Mouse (Mus musculus) erythroblast, embryonic 14.5 days (primary cell): Measurements from ENCODE around the gene Tlk2. TPM values are rescaled to one million over a fixed set of nuclear protein-coding genes. Genes with fewer than 3 reads are reported as not detected.
"Not testable (repeated sequence)": the region's sequence is repeated elsewhere in the genome, so short reads cannot be mapped to it uniquely, and the experiment has no call there.

Experiments
- H3K27me3 ChIP-seq: 2 replicates; pipeline ENCODE4 v1.6.1; 2012; ENCODE audit warnings: inconsistent platforms; ENCODE audit not compliant: control insufficient read depth
- H3K36me3 ChIP-seq: 2 replicates; pipeline ENCODE4 v1.6.1; 2012; ENCODE audit warnings: mild to moderate bottlenecking, inconsistent platforms; ENCODE audit not compliant: control insufficient read depth
- H3K4me1 ChIP-seq: 2 replicates; pipeline ENCODE4 v1.6.1; 2012; ENCODE audit warnings: inconsistent platforms; ENCODE audit not compliant: control insufficient read depth
- H3K4me3 ChIP-seq: replicated peaks from 2 replicates; pipeline ENCODE3; 2012; ENCODE audit warnings: moderate library complexity, mild to moderate bottlenecking, inconsistent platforms
- H3K9me3 ChIP-seq: 2 replicates; pipeline ENCODE4 v1.6.1; 2012; ENCODE audit warnings: low read length, inconsistent platforms, mixed read lengths; ENCODE audit not compliant: control insufficient read depth
- GATA1 ChIP-seq: IDR thresholded peaks from 2 replicates; pipeline ENCODE4 v1.6.1; 2012; ENCODE audit warnings: low read length, inconsistent platforms, mixed read lengths
- TAL1 ChIP-seq: IDR thresholded peaks from 3 replicates; pipeline ENCODE4 v1.6.1; 2012; ENCODE audit warnings: low read length, inconsistent platforms, mixed read lengths
- polyA plus RNA-seq: library from polyadenylated mRNA; stranded (reverse); fragments of >175 nt; gene quantifications from 2 replicates; pipeline ENCODE4 v1.2.3, GENCODE M21; 2012

Tlk2 gene
- polyA plus RNA-seq = 0.56 and 0.91 TPM in 2 replicates

DNA sequence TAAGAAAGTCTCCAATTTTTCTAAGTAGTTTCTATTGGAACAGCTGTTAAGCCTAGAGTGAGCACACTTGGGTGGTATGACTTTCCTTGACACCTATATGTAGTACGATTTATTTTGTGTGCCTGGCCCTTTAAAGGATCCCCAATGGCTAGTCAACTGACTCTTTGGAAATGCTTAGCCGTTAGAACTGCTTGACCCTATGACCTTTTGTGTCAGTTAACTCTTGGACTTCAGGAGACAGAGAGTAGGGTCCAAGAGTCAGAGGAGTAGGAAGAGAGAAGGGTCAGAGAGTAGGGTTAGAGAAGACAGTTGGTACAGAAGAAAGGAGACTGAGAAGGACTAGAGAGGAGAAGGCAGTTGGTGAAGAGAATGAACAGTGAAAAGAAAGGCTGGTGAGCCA lies at the start of gene Tlk2:
Gene Tlk2, plus strand, starts transcription at position 292 of the 400 bp plus-strand sequence.
- TF ChIP-seq TAL1 (no peak), GATA1 (no peak)
- Histone ChIP-seq H3K9me3 (no peaks in the 10 kb centered on the region), H3K4me3 (peak within 1 kb of the TSS; percentile 86), H3K4me1 (peaks cover 40% of the 10 kb centered on the region), H3K27me3 (no peaks in the 10 kb centered on the region), H3K36me3 (peaks cover 44% of the 10 kb centered on the region)

DNA sequence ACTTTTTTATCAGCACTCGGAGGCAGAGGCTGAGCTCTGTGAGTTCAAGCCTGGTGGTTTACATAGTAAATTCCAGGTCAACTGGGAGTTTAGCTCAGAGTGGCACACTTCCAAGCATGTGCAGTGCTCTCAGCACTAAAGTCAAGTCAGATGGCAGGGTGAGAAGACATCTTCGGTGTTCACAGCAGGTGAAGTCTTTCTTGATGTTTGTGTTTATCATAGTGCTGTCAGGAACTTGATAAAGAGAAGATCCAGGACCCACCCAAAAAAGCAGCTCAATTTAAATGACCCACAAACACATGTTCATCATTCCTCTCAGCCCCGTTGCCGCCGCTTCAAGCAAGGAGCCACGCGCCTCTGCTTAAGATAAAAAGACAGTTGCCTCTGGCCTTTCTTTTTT lies 42.9 kb upstream of the Tlk2 start:
- peaks cover 97% of the 10 kb centered on the region for H3K36me3 ChIP-seq
- peaks cover 40% of the 10 kb centered on the region for H3K4me1 ChIP-seq
- H3K9me3 ChIP-seq = peaks cover 6% of the 10 kb centered on the region
- TF ChIP-seq GATA1 = no peak
- TF ChIP-seq TAL1 = no peak
- no peak overlapping the region for H3K4me3 ChIP-seq
- H3K27me3 ChIP-seq = no peaks in the 10 kb centered on the region

DNA sequence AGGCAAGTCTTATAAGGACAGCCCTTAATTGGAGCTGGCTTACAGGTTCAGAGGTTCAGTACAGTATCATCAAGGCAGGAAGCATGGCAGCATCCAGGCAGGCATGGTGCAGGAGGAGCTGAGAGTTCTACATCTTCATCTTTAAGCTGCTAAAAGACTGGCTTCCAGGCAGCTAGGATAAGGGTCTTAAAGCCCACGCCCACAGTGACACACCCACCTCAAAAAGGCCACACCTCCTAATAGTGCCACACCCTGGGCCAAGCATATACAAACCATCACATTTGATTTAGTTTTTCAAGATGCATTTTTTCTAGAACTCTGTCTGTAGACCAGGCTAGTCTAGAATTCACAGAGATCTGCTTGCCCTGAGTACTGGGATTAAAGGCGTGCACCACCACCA lies 41.4 kb upstream of the Tlk2 start:
- peaks cover 50% of the 10 kb centered on the region for H3K4me1 ChIP-seq
- not testable (repeated sequence) for H3K4me3 ChIP-seq, H3K27me3 ChIP-seq, H3K9me3 ChIP-seq
- H3K36me3 ChIP-seq = peaks cover 92% of the 10 kb centered on the region

DNA sequence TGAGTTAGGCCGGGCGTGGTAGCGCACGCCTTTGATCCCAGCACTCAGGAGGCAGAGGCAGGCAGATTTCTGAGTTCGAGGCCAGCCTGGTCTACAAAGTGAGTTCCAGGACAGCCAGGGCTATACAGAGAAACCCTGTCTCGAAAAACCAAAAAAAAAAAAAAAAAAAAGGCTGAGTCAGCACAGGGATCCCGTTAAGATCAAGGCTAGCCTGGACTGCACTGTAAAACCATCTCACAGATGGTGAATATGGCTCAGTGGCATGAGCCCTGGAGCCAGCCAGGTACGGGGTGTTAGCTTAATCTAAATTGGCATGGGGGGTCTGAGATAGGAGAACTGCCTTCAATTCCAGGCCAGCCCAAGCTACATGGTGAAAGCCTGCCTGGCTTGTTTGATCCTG lies 38.1 kb upstream of the Tlk2 start:
- peaks cover 62% of the 10 kb centered on the region for H3K36me3 ChIP-seq
- peaks cover 71% of the 10 kb centered on the region for H3K4me1 ChIP-seq
- TF ChIP-seq TAL1 = peak; percentile 13; the same call in 1 of the 3 replicates
- not testable (repeated sequence) for H3K9me3 ChIP-seq, H3K27me3 ChIP-seq, H3K4me3 ChIP-seq

DNA sequence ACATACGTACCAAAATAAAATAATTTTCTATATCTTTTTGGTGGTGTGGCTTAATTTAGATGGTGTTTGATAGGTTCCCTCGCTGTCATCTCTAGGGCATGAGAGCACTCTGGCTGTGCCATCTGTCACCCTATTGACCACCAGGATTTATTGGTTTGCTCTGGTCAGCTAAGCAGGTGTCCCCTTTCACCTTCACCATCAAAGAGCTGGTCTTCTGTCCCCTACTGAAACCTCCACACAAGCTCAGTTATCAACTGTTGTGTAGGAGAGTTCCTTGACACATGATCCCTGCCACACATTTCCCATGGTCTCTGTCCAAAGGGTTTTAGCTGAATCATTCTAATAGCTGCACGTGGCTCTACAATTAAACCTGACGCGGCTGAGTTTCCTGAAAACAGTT lies 37.5 kb upstream of the Tlk2 start:
- Histone ChIP-seq H3K4me3 (no peak overlapping the region), H3K4me1 (peaks cover 71% of the 10 kb centered on the region), H3K27me3 (no peaks in the 10 kb centered on the region), H3K9me3 (peaks cover 6% of the 10 kb centered on the region), H3K36me3 (peaks cover 56% of the 10 kb centered on the region)
- TF ChIP-seq GATA1 = no peak
- TF ChIP-seq TAL1 = no peak

DNA sequence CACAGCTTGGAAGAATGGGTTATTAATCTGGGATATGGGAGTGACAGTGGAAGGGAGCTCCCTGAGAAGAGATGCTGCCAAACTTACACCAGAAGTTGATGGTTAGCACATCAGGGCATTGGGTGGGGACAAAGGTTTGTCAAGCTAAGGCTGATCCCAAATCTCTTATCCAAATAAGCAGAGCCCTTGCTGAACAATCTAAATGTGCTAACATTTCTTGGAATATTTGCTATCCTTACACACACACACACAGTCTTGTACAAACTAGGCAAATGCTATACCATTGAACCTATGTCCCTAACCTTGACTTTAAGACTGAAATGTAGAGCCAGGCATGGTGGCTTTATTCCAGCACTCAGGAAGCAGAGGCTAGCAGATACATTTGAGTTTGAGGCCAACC lies 35.0 kb upstream of the Tlk2 start:
- no peak for TF ChIP-seq GATA1
- no peak for TF ChIP-seq TAL1
- Histone ChIP-seq H3K36me3 (peaks cover 31% of the 10 kb centered on the region), H3K9me3 (no peaks in the 10 kb centered on the region), H3K27me3 (no peaks in the 10 kb centered on the region), H3K4me1 (peaks cover 53% of the 10 kb centered on the region), H3K4me3 (no peak overlapping the region)

DNA sequence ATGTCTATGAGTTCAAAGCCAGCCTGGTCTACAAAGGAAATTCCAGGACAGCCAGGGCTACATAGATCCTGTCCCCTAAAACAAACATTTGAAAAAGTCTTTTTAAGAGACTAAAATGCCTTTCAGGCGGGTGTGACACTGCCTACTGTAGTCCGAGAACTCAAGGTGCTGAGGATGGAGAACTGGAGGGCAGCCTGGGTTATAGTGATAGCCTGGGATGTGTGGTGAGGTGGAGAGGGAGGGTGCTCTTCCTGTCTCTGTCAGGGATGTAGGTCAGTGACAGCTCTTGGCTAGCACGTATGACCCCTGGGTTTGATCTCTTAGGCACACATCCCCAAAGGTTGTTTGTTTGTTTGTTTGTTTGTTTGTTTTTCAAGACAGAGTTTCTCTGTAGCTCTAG lies 34.5 kb upstream of the Tlk2 start:
- Histone ChIP-seq H3K9me3 (no peaks in the 10 kb centered on the region), H3K36me3 (peaks cover 27% of the 10 kb centered on the region), H3K4me1 (peaks cover 56% of the 10 kb centered on the region), H3K4me3 (no peak overlapping the region), H3K27me3 (no peaks in the 10 kb centered on the region)
- TF ChIP-seq TAL1 (no peak), GATA1 (no peak)

DNA sequence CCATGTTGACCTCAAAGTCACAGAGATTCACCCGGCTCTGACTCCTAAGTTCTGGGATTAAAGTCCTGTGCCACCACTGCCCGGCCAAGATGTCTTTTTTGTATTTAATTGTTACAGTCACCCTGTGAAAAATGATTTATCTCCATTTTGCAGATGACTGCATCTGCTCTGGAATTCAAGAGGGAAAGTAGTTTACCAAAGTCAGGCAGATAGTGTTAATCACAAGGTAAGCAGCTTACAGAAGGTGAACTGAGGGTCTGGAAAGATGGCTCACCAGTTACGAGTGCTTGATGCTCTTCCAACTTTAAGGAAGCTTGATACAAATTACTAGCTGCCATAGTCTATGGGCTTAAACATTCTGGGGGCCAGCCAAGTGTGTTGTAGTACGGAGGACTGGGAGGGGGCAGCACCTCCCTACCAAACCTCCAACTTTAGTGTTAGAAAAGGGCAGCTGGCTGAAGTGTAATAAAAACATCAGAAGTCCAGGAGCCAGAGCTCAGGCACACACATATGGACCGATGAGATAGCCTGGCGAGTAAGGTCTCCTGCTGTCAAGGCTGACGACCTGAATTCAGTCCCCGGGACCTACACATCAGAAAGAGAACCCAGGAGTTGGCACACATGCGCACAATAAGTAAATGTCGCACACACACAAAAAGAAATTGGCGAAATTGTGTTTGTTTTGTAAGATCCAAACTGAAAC lies 33.9 kb upstream of the Tlk2 start:
- no peaks in the 10 kb centered on the region for H3K27me3 ChIP-seq
- peaks cover 21% of the 10 kb centered on the region for H3K36me3 ChIP-seq
- TF ChIP-seq GATA1 (no peak), TAL1 (0 out of 3 replicates have a peak, but pooled peaks have one; percentile 26)
- H3K4me3 ChIP-seq = no peak overlapping the region
- H3K4me1 ChIP-seq = peaks cover 61% of the 10 kb centered on the region
- no peaks in the 10 kb centered on the region for H3K9me3 ChIP-seq

DNA sequence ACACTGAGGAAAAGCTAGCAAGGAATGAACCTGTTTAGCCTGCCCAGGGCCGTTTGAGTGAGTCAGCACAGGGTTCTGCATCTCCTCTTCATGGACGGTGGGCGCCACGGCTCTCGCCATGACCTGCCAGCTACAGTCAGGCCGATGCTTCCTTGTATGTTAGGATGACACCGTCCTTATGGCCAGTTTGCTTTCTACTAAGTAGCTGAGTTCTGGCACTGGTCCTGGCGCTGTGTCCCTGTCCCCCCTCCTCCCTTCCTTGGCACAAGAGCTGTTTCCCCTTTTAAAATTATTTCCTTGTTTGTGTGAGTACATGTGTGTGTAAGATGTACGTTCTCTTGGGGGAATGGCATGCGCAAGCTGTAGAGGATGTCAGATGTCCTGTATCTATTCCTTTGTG lies 33.4 kb upstream of the Tlk2 start:
- peaks cover 16% of the 10 kb centered on the region for H3K36me3 ChIP-seq
- H3K4me3 ChIP-seq = no peak overlapping the region
- H3K4me1 ChIP-seq = peaks cover 66% of the 10 kb centered on the region
- no peaks in the 10 kb centered on the region for H3K27me3 ChIP-seq
- H3K9me3 ChIP-seq = no peaks in the 10 kb centered on the region
- TF ChIP-seq GATA1 (no peak), TAL1 (no peak)

DNA sequence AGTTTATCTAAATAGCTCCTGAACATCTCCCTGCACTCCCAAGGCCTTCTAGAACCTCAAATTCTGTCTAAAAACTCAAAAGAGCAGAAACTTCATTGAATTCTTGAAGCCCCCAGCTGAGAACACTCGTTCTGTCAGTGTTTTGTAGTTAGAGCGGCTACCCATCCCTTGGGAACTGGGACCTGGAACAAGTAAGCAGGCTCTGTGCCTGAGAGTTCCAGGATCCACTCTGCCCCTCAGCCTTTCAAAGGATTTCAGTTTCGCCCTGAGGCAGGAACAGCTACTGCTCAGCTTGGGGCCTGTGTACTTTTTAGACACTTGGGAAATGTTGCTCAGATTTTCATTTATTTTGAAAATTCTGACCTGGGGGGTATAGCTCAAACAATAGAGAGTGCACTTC lies 32.0 kb upstream of the Tlk2 start, which contains the start of gene Gm10842:
Gene Gm10842, plus strand, starts transcription at position 301 of the 400 bp plus-strand sequence.
- Histone ChIP-seq H3K27me3 (no peaks in the 10 kb centered on the region), H3K4me3 (no peak within 1 kb of the TSS), H3K36me3 (peaks cover 4% of the 10 kb centered on the region), H3K4me1 (peaks cover 72% of the 10 kb centered on the region), H3K9me3 (no peaks in the 10 kb centered on the region)
- no peak for TF ChIP-seq GATA1
- no peak for TF ChIP-seq TAL1
